Mouse (Mus musculus) heart, embryonic 11.5 days (tissue): ENCODE results near the gene Pdxdc1. TPM values are rescaled to one million over a fixed set of nuclear protein-coding genes. Genes with fewer than 3 reads are reported as not detected.
"Not testable (repeated sequence)": the region's sequence is repeated elsewhere in the genome, so short reads cannot be mapped to it uniquely, and the experiment has no call there.

Experiments used
- ATAC-seq: fragments of 200-750 bp; cut with Nextera tagmentation; replicated peaks from 2 replicates; pipeline ENCODE4 v1.8.0; 2017; ENCODE audit warnings: moderate library complexity; ENCODE audit not compliant: insufficient number of reproducible peaks, low FRiP score, low TSS enrichment
- H3K27ac ChIP-seq: fragments of 300-500 bp; sonication (generic); 2 replicates; pipeline ENCODE4 v1.5.1; 2014; ENCODE audit warnings: mild to moderate bottlenecking, low read depth, low read length
- H3K27me3 ChIP-seq: fragments of 300-500 bp; sonication (generic); 2 replicates; pipeline ENCODE4 v1.6.1; 2014; ENCODE audit warnings: mild to moderate bottlenecking, low read length, mixed read lengths; ENCODE audit not compliant: control insufficient read depth, insufficient read depth
- H3K36me3 ChIP-seq: fragments of 300-500 bp; sonication (generic); 2 replicates; pipeline ENCODE4 v1.6.1; 2014; ENCODE audit warnings: mild to moderate bottlenecking, low read length, moderate library complexity, mixed read lengths; ENCODE audit not compliant: control insufficient read depth, insufficient read depth
- H3K4me1 ChIP-seq: fragments of 300-500 bp; sonication (generic); 2 replicates; pipeline ENCODE4 v1.6.1; 2014; ENCODE audit warnings: low read length; ENCODE audit not compliant: control insufficient read depth, insufficient read depth
- H3K4me2 ChIP-seq: fragments of 300-500 bp; sonication (generic); 2 replicates; pipeline ENCODE4 v1.6.1; 2014; ENCODE audit warnings: mild to moderate bottlenecking, moderate library complexity
- H3K4me3 ChIP-seq: fragments of 300-500 bp; sonication (generic); 2 replicates; pipeline ENCODE4 v1.5.1; 2014; ENCODE audit warnings: low read depth, low read length
- H3K9ac ChIP-seq: fragments of 300-500 bp; sonication (generic); 2 replicates; pipeline ENCODE4 v1.6.1; 2014; ENCODE audit warnings: mild to moderate bottlenecking, low read depth, low read length, moderate library complexity
- H3K9me3 ChIP-seq: fragments of 300-500 bp; sonication (generic); replicated peaks from 2 replicates; pipeline ENCODE4 v1.6.1; 2016; ENCODE audit warnings: low read length; ENCODE audit not compliant: control insufficient read depth
- WGBS: fragments of 180-500 bp; shearing (Covaris S2); extraction: QIAGEN DNeasy Blood & Tissue Kit; methylation state at CpG from one replicate; pipeline ENCODE4 v1.1.7; 2014; ENCODE audit not compliant: insufficient replicate concordance; 5-methylcytosine and 5-hydroxymethylcytosine counted together
- microRNA-seq: library from miRNA; unstranded; fragments of <30 nt; microRNA quantifications from one replicate; pipeline ENCODE4, GENCODE M21; 2016; ENCODE audit warnings: borderline number of aligned reads
- polyA plus RNA-seq: library from polyadenylated mRNA; unstranded; fragments of >200 nt; fragmentation: Nextera tagmentation; extraction: Ambion mirVana; gene quantifications from 2 replicates; pipeline ENCODE4 v1.2.1, GENCODE M21; 2014

Gene Pdxdc1
- polyA plus RNA-seq, 1 experiment from 2014 or later = 64.6 TPM

DNA sequence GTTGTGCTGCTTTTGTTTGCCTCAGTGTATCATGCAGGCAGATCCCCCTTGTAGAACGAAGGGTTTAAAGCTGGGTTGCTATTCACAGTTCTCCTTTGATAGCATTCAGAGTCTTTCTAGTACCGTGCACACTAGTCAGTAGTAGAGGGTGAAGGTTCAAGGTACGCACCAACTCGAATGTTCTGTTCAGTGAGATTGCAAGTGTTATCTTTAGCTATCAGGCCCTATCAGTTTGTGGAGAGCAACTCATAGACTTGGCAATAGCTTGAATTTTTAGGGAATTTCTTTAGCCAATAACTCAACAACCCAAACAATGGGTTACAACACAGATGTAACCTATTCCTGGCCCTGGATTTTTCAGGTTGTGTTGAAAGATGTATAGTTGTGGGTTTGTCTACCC, 101.7 kb downstream of the Pdxdc1 start:
- no peaks in the 10 kb centered on the region for H3K4me1 ChIP-seq
- H3K36me3 ChIP-seq = peaks cover 37% of the 10 kb centered on the region
- H3K9ac ChIP-seq = no peak overlapping the region
- H3K4me3 ChIP-seq = no peak overlapping the region
- no peak overlapping the region for H3K4me2 ChIP-seq
- H3K9me3 ChIP-seq = no peaks in the 10 kb centered on the region
- ATAC-seq = no peak
- WGBS = 91% methylated on average over 4 of the region's 4 CpGs
- H3K27ac ChIP-seq = no peak overlapping the region
- no peaks in the 10 kb centered on the region for H3K27me3 ChIP-seq

DNA sequence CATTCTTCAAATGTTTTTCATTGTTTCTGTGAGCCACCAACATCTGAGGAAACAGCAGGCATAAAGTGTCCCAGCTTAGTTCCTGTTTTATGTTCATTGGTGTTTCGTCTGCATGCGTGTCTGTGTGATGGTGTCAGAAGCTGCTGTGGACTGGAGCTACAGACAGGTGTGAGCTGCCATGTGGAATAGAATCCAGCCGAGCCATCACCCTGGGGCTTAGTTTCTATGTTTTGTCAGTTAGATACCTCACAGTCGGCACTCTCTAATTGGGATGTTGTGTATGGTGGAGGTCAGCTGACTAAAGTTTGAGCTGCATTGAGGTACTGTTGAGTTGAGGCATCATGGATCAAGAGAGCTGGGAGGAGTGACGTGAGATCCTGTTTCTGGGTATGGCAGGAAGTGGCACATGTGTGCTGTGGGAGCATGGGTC, 106.2 kb downstream of the Pdxdc1 start:
- no peak overlapping the region for H3K4me3 ChIP-seq

GRCm38 (mm10) chr16:13793441-13793840, 109.5 kb downstream of the Pdxdc1 start:
- not testable (repeated sequence) for H3K27ac ChIP-seq, H3K9me3 ChIP-seq, H3K4me3 ChIP-seq, ATAC-seq, H3K9ac ChIP-seq, H3K4me1 ChIP-seq, H3K4me2 ChIP-seq, H3K27me3 ChIP-seq
- 85% methylated on average over 2 of the region's 2 CpGs for WGBS
- H3K36me3 ChIP-seq = peaks cover 44% of the 10 kb centered on the region

More for the DNA sequence above, 106.2 kb downstream of the Pdxdc1 start:
- Histone ChIP-seq H3K4me2 (no peak overlapping the region), H3K9me3 (no peaks in the 10 kb centered on the region), H3K27ac (no peak overlapping the region), H3K36me3 (peaks cover 51% of the 10 kb centered on the region), H3K27me3 (no peaks in the 10 kb centered on the region), H3K9ac (no peak overlapping the region), H3K4me1 (no peaks in the 10 kb centered on the region)
- no peak for ATAC-seq
- 88% methylated on average over 5 of the region's 5 CpGs for WGBS

DNA sequence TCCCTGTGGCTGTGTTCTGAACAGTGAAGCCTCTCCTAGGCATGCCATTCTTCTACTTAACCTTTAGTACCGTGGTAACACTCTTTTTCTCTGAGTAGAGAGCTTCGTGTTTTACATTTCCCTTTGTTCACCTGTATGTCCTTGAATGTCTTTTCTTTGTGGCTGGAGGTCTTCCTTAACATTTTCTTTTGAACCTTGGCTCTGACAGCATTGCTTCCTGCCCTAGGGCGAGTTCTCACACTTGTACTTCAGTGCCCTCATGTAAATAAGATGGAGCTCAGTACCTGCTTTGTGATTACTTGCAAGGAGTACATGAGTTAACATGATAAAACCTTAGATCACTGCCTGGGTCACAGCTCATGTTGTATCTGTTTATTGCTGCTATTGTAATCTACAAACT, 117.0 kb downstream of the Pdxdc1 start:
- peaks cover 25% of the 10 kb centered on the region for H3K36me3 ChIP-seq
- peaks cover 7% of the 10 kb centered on the region for H3K4me1 ChIP-seq
- 79% methylated on average over 3 of the region's 3 CpGs for WGBS
- no peak for ATAC-seq
- H3K9ac ChIP-seq = no peak overlapping the region
- no peaks in the 10 kb centered on the region for H3K9me3 ChIP-seq
- H3K4me3 ChIP-seq = no peak overlapping the region
- H3K27ac ChIP-seq = no peak overlapping the region
- H3K27me3 ChIP-seq = no peaks in the 10 kb centered on the region
- H3K4me2 ChIP-seq = no peak overlapping the region

Small RNA genes within 50 kb of the gene (microRNA-seq; reads per million reads assigned to microRNA genes)
- gene Gm27734 = not detected

Other genes with a start within 250 kb of the Pdxdc1 start
- 24.4 and 28.9 TPM in 2 replicates for gene Parn, start 235.0 kb downstream of the Pdxdc1 start, polyA plus RNA-seq
- gene Bfar, start 231.3 kb downstream of the Pdxdc1 start, polyA plus RNA-seq = 35.9 and 37.2 TPM in 2 replicates
- 3.4 and 4.4 TPM in 2 replicates for gene 3110001I22Rik, start 231.2 kb downstream of the Pdxdc1 start, polyA plus RNA-seq
- not detected in 2 replicates for gene Pla2g10, start 172.1 kb downstream of the Pdxdc1 start, polyA plus RNA-seq
- 54.9 and 58.7 TPM in 2 replicates for gene Rrn3, start 122.4 kb downstream of the Pdxdc1 start, polyA plus RNA-seq
- 140 and 149 TPM in 2 replicates for gene Ntan1, start 84.3 kb downstream of the Pdxdc1 start, polyA plus RNA-seq
- gene Mpv17l, start within 50 bp of the Pdxdc1 start, polyA plus RNA-seq = 1.6 and 2.1 TPM in 2 replicates
- gene 2900011O08Rik, start 83.5 kb upstream of the Pdxdc1 start, polyA plus RNA-seq = 0.92 and 1.3 TPM in 2 replicates
- gene Ifitm7, start 83.8 kb upstream of the Pdxdc1 start, polyA plus RNA-seq = not detected in 2 replicates